Mouse (Mus musculus): Measurements from ENCODE around the gene Fam170b. TPM values are rescaled to one million over a fixed set of nuclear protein-coding genes. Genes with fewer than 3 reads are reported as not detected.

Gene Fam170b
- total RNA-seq, 1 experiment from 2014 or later: 0.67 TPM

DNA sequence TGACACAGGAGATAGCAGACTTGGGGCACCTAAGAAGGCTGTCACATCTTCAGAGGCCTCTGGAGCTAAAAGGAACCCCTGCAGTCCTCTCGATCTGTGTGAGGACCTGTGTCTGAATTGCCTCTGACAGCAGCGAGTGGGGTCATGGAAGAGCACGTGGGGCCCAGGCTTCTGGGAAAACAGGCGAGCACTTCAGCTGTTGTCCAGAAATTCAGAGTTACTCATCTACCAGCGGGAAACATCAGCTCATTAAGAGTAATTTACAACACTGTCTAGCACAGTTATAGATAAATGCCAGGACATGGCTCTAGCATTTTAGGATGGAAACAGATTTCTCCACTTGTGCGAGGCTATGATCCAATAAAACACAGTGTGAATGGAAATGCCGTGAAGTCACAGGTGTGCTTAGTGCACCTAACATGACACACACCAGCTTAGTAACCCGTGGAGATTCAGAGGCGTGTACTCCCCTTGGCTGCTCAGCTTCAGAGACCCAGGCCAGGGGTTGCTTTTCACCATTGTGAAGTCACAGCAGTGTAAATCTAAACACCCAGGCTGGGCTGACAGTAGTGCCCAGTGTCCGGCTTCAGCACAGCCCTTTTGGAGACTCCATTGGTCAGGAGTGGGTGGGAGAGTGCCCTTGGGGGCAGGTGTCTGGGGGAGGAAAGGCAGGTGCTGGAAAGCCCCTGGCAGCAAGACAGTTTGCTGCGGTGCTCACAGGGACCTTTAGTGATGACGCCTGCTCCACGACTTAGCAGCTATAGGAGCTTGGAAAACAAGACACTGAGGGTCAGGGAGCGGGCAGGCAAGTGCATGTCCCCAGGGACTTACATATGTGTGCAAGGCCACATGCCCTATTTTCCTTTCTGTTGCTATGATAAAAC, 9.3 kb upstream of the Fam170b start:
- no peak for ATAC-seq (replicated peaks; ENCODE audit: insufficient number of reproducible peaks, low FRiP score, low TSS enrichment, poor library complexity, severe bottlenecking)

DNA sequence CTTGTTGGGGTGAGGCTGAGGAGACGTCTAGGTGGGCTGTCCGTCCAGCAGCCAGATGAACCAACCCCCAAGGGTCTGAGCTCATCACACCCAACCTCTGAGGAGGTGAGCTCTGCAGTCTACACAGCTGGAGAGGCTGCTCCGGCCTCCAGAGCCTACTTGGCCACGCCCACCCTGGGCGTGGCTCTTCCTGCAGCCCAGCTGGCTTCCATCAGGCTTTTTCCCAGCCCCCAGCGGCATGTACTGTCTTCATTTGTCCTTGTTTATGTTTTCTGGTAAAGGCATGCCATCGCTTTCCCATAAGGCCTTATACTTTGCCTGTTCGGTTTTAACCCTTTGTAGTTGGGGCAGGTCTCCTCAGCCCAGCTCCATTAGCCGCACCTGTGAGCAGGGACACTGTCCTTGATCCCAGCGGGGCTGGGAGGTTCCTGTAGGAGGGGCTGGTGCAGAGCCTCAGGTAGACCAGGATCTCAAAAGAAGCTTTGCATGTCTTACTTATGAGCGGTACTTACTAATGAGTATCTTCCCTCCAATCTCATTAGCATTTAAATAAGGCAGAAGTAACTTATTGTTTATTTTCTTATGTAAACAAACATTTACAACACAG, 8.2 kb upstream of the Fam170b start:
- ATAC-seq (replicated peaks; ENCODE audit: insufficient number of reproducible peaks, low FRiP score, low TSS enrichment, poor library complexity, severe bottlenecking): no peak

DNA sequence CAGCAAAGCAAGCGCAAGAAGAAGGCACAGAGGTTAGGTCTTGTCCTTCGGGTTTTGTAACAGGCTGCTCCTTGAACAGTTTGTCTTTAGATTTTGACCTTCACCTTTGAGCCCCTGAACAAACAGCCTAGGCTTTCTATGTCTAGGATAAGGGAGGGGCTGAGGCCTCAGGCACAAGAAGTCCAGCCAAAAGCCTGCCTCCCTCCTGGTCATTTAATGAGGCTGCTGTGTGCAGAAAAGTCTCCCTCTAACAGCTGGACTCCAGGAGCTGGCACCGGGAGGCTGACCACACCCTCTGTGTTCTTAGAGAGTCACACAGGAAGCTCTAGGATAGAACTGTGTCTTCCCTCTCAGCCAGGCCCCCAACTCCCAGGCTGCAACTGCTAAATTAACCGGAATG, 6.6 kb upstream of the Fam170b start:
- no peak for ATAC-seq (replicated peaks; ENCODE audit: insufficient number of reproducible peaks, low FRiP score, low TSS enrichment, poor library complexity, severe bottlenecking)

DNA sequence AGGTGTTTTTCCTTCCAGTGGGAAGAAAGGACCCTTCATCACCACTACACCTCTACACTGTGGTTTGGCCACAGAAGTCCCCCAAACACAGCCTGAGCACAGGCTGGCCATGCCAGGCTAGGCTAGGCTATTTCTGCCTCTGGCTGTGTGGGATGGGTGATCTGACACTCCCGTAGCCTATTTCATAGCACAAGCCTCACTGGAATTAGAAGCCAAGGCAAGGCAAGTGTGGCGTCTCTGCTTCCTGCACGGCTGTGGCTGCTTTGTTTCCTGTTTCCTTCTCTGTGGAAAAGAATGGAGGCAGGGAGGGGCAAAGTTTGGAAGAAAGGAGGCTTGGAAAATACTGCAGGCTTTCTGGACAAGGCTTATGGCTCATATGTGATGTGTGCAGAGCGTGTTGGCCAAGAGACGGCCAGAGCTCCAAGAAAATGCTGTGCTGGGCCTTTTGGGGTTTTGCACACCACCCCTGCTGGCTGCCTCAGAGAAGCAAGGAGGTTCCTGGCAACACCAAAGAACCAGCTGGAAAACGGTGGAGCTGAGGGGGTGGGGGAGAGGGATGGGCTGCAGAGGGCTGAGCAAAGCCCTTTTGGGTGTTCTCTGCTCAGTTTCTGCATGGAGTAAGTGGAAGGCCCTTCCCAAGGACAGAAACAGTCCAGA, 5.6 kb upstream of the Fam170b start:
- no peak for ATAC-seq (replicated peaks; ENCODE audit: insufficient number of reproducible peaks, low FRiP score, low TSS enrichment, poor library complexity, severe bottlenecking)

DNA sequence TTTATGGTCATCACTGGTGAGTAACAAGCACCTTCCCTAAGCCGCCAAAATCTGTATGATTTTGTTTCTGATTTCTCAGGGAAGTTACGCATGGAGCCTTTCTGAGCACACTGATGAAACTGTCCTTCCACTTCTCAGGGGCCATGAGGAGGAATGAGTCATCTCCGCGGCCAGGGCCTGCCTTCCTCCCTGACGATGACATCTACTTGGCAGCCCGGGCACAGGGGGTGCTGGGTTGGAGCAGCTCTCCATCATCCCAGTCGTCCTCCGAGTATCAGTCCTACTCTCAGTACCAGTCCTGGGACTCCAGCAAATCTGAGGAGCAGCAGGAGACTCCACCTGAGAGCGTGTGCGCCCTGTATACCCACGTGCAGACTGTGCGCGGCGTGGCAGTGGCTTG, 1.4 kb downstream of the Fam170b start:
- no peak for ATAC-seq (replicated peaks; ENCODE audit: insufficient number of reproducible peaks, low FRiP score, low TSS enrichment, poor library complexity, severe bottlenecking)

DNA sequence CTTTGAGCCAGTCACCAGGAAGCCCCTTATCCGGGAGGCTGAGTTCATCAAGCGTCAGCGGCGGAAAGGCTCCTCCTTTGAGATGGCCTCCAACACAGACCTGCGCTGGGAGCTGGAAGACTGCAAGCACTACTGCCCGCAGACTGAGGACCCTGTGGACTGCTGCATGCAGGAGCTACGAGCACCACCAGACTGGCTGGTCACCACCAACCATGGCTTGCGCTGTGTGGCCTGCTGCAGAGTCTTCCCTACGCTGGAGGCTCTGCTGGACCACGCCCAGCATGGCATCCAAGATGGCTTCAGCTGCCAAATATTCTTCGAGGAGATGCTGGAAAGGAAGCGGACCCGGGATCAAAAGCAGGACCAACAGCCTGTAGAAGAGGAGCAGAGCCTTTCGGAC, 1.8 kb downstream of the Fam170b start:
- no peak for ATAC-seq (replicated peaks; ENCODE audit: insufficient number of reproducible peaks, low FRiP score, low TSS enrichment, poor library complexity, severe bottlenecking)

DNA sequence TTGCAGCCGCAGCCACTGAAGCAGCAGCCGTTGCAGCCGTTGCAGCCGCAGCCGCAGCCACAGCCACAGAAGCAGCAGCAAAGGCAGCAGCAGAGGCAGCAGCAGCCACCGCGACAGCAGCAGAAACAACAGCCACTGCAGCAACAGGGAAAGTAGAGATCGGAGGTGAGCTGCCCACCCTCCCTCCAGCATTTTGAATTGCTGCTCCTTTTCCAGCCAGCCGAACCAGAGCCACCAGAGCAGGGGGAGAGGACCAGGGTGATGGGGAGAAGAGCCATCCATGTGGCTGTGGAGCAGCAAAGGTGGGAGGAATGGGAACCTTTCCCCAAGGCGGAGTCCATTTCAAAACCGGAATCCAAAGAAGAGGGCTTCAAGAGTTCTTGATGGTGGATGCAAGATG, 2.4 kb downstream of the Fam170b start:
- ATAC-seq (replicated peaks; ENCODE audit: insufficient number of reproducible peaks, low FRiP score, low TSS enrichment, poor library complexity, severe bottlenecking): no peak

DNA sequence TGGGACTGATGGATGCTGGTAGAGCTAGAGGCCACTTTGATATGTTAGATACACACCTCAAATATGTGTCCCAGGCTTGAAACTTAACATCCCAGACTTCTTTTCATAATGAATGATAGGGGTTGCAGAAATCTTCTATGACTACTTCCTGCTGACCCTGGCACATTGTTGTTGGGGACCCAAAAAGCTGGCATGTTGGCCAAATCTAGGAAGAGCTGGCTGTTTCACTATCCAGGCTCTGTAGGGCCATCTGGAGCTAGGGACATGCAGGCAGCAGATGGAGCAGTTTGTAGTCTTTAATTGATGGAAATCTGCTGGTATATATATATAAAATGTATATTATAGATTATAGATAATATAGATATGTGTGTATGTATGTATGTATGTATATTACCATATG, 8.3 kb downstream of the Fam170b start:
- no peak for ATAC-seq (replicated peaks; ENCODE audit: insufficient number of reproducible peaks, low FRiP score, low TSS enrichment, poor library complexity, severe bottlenecking)

DNA sequence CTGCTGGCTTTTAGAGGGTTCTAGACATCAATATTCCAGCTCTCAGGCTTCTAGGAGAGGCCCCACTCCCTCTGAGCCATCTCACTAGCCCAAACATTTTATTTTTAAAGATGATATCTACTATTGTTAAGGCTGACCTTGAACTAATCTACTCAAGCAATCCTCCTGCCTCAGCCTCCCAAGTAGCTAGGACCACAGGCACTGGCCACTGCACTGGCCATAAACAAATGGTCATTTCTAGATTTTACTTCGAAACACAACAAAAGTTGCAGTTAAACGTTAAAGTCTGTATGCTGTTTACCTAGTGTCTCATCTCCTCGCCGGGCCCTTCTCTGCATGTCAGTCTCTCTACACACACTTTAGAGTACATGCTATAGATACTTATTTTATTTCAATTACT, 20.3 kb downstream of the Fam170b start:
- no peak for ATAC-seq (replicated peaks; ENCODE audit: insufficient number of reproducible peaks, low FRiP score, low TSS enrichment, poor library complexity, severe bottlenecking)

DNA sequence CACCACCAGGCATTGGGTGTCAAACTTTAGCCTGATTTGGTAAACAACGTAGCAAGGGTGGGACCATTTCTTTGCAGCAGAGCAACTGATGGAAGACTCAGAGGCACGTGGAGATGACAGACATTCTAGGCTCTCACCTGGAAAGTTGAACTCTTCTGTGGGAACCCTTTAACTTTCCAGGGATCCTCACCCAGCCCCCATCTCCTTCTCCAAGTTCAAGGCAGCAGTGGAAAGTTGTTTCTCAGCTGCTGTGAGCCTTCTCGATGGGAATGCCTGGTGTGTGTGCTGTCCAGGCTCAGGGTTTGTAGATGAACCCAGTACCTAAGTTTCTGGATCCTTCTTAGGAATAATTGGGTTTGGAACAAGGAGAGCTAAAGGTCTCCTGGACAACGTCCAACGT, 22.5 kb downstream of the Fam170b start:
- ATAC-seq (replicated peaks; ENCODE audit: insufficient number of reproducible peaks, low FRiP score, low TSS enrichment, poor library complexity, severe bottlenecking): no peak

DNA sequence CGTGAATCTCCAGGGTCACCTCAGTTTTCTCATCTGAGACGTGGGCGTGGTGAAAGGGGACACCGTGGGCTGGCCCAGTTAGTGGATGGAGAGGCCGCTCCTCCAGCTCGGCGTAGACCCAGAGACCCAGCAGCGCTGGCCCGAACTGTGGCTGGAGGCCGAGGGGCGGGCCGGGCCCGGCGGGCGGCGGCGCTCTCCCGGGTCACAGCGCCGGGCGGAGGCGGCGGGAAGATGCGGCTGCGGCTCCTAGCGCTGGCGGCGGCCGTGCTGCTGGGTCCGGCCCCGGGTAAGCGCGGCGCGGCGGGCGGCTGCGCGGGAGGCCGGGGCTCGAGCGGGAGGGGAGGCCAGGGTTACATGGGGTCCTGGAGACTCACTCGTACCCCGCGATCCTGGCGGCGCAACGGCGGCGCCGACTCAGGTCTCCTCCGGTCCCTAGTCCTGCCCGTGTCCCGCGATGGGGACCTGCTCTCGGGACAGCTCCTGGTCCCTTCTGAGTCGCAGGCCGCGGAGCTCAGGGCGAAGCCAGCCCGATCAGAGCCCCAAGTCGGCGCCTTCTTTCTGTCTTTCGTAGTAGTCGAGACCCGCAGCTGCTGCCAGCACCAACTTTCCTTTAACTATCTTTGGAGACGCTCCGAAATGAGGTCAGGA, 23.0 kb downstream of the Fam170b start, which contains the start of gene Vstm4:
Vstm4 (plus strand) TSS at position 76 of the 648 bp plus-strand sequence.
- ATAC-seq (replicated peaks; ENCODE audit: insufficient number of reproducible peaks, low FRiP score, low TSS enrichment, poor library complexity, severe bottlenecking): no peak

DNA sequence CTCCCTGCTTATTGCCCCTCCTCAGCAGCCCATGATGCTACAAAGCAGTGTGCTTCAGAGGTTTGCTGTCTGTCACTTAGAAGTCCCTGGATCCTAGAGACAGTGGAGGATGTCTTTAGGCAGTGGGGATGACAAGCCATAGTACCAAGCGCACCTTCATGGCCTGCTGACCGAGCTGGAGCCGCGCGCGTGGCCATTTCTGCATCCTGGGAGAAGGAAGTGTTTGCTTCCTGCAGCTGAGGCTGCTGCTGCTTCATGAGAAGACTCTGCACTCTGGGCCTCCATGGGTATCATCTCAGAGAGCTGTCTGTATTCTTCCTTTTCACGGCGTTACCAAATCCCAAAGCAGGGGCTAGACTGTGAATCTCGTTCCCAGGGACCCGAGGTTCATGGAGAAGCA, 24.6 kb downstream of the Fam170b start:
- no peak for ATAC-seq (replicated peaks; ENCODE audit: insufficient number of reproducible peaks, low FRiP score, low TSS enrichment, poor library complexity, severe bottlenecking)

DNA sequence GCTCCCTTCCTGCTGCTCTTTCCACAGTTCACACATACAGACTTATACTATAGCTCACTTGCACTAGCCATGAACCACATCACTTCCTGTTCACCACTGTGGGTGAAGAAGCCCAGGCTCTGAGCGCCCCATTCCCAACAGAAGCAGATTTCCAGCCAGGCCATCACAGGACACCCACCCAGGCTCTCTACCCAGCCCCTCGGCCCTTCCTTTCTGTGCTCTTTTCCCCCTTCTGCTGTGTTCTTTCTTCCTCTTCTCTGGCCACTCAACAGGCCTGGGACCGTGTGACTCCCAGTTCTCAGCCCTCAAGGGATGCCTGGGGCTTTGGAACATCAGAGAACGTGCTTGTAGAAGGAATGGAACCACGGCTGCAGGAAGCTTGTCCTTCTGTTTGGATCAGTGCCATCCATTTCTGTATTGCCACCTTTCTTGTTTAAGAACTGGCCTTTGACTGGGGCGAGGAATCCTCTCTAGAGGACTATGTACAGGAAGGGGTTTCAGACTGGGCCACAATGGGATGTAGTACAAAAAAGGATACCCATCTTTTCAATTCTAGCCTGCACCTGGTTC, 25.3 kb downstream of the Fam170b start:
- ATAC-seq (replicated peaks; ENCODE audit: insufficient number of reproducible peaks, low FRiP score, low TSS enrichment, poor library complexity, severe bottlenecking): no peak

DNA sequence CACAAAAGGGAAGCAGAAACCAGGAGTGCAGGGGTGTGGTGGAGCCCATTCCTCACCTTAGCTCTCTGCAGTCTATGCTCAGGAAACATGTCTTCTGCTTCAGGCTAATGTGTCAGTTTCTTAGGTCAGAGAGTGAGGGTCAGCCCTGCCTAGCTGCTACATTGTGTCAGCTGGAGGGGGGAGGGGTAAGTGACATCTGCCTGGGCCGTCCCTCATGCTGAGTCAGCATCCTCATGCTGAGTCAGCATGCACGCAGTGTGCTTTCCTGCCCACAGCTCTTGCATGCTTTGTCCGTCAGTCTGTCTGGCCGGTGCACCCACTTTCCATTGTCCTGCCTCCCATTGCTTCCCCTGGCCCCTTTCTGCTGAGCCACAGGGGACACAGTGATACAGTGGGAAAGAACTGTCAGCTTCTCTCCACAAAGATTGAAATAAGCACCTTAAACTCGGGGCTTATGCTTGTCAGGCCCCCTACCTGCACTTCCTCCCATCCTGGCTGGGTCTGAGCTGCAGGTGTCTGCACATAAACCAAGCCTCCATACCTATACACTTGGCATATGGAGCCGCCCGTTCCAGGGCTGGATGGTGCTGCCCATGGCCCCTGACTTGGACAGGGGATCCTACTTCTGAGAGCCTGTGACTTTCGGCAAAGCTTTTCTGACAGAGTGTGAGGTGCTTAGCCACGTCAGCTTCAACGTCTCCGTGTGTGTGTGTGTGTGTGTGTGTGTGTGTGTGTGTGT, 26.2 kb downstream of the Fam170b start:
- no peak for ATAC-seq (replicated peaks; ENCODE audit: insufficient number of reproducible peaks, low FRiP score, low TSS enrichment, poor library complexity, severe bottlenecking)

DNA sequence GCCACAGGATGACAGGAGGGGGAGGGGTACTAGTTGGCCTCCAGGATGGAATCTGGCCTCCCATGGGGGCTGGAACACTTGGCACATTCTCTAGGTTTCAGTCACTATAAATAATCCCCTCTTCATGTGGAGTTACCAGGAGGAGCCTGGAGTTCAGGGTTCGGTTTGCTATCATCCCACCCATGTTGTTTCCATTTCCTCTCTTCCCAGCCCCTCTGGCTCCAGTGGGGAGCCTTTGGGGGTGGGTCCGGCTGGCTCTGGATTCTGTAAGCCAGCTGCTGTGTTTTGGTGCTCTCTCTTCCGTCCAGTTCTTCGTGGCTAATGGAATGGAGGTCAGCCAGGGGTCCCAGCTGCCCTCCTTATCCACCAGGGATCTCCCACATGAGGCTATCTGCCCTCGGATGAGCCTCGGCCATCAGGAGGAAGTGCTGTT, 27.4 kb downstream of the Fam170b start:
- no peak for ATAC-seq (replicated peaks; ENCODE audit: insufficient number of reproducible peaks, low FRiP score, low TSS enrichment, poor library complexity, severe bottlenecking)

DNA sequence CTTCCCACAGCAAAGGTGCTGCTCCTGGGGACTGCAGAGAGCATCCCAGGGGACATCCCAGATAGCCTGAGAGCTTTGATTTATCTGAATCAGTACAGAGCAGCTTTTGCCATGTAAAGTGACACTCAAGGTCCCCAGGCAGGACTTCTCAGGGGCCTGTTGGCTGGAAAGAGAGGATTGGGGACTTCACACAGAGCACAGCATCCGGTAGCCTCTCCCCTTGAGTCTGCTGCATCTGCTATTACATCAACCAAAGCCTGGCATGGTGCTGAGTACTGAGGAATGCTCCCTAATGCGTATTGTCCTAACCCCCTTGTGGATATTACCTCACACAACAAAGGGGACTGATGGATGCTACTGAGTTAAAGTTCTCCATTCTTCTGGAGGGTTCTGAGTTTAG, 27.9 kb downstream of the Fam170b start:
- no peak for ATAC-seq (replicated peaks; ENCODE audit: insufficient number of reproducible peaks, low FRiP score, low TSS enrichment, poor library complexity, severe bottlenecking)

DNA sequence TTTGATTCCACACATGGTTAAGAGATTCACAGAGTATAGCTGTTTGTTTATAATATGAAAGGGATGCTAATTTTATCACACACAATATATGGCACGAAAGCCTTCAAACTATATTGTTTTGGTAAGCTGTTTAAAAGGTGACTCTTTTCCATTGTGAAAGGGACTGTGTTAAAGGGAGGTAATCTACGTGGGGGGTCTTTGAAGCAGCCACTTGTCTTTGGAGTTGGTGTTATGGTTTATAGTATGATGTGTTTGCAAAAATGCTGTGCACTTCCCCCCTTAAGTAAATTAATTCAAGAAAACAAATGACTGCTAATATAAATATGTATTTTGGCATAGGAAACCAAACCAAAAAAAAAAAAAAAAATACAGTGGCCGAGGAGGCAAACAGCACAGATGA, 31.6 kb downstream of the Fam170b start:
- ATAC-seq (replicated peaks; ENCODE audit: insufficient number of reproducible peaks, low FRiP score, low TSS enrichment, poor library complexity, severe bottlenecking): no peak

DNA sequence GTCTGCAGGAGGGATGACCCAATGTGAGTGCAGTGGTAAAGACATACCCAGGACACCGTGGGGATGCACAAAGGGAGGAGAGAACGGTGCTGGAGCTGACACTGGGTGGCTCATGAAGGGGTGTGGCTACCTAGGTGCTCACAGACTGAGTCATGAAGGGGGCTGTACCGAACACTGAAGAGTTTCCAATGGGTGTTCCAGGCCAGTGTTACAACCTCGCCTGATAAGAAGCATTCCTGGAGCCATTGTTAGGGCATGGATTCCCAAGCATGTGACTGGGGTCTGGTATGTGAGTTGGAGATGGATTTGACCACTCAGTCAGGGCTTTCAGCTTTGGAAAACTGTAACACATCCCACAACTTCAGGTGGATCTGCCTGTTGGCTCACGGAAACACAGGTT, 38.2 kb downstream of the Fam170b start:
- no peak for ATAC-seq (replicated peaks; ENCODE audit: insufficient number of reproducible peaks, low FRiP score, low TSS enrichment, poor library complexity, severe bottlenecking)
